Mouse (Mus musculus) embryonic fibroblast, embryonic 13.5 days (primary cell): ENCODE data around the gene H2afx.

Experiments used
- CTCF ChIP-seq: IDR thresholded peaks from 2 replicates; pipeline ENCODE4 v1.5.1; 2011; ENCODE audit warnings: mild to moderate bottlenecking, control low read depth, low read length, moderate library complexity, borderline replicate concordance; ENCODE audit not compliant: insufficient read depth
- POLR2A ChIP-seq: IDR thresholded peaks from 2 replicates; pipeline ENCODE4 v1.6.1; 2011; ENCODE audit warnings: low read depth, mild to moderate bottlenecking, control low read depth, low read length, moderate library complexity

- TF ChIP-seq CTCF (no peak), POLR2A (no peak)
Observed at GRCm38 (mm10) chr9:44336093-44336406, 1.6 kb downstream of the H2afx start.
